ENCODE assay signal across 16 mouse cellular contexts in the genomic region with DNA sequence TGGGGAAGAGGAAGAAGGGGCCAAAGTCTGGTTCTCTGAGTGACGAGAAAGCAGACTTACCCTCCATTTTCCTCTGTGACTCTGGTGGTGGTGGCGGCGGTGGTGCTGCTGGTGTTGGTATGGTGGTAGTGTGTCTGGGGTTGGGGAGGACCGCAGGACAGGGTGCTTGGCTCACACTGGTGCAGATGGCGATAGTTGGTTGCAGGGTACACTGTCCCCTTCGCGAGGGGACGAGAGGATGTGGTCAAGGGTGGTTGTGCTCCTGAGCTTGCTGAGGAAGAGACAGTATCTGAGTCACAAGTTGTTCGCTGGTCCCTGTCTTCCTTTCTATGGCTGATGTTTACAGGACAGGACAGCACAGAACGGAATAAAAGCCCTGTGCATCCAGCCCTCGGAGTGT.
"Had no signal": no experiment of that assay in that cellular context is flagged by ENCODE, and none has a peak within 500 bp of the region (broad histone marks: within the 10 kb centered on the region; RNA-seq: fewer than 3 reads in every experiment).

No protein-coding gene starts in this region.

- H3K27ac ChIP-seq: kidney, postnatal 0 days; limb, embryonic 12.5 days; limb, embryonic 15.5 days; lung, embryonic 15.5 days; midbrain, embryonic 12.5 days; midbrain, embryonic 15.5 days; neural tube, embryonic 13.5 days had no signal

- H3K36me3 ChIP-seq: limb, embryonic 12.5 days; limb, embryonic 15.5 days; liver, embryonic 13.5 days; lung, embryonic 15.5 days; midbrain, embryonic 12.5 days; midbrain, embryonic 15.5 days; neural tube, embryonic 13.5 days had no signal

- H3K27me3 ChIP-seq: limb, embryonic 12.5 days; limb, embryonic 15.5 days; liver, embryonic 13.5 days; lung, embryonic 15.5 days; midbrain, embryonic 12.5 days; midbrain, embryonic 15.5 days; neural tube, embryonic 13.5 days had no signal

- DNase-seq: kidney, adult 11 months; left cerebral cortex, postnatal 4 days; liver, embryonic 13.5 days; lung, adult 18-20 months; lung, postnatal 10 days; lung, postnatal 36 days; thymus, adult 2 months; thymus, postnatal 14 days; thymus, postnatal 4 days had no signal

- ATAC-seq: midbrain, embryonic 15.5 days had no signal

- H3K4me3 ChIP-seq: limb, embryonic 12.5 days; limb, embryonic 15.5 days; liver, embryonic 13.5 days; lung, embryonic 15.5 days; midbrain, embryonic 12.5 days; midbrain, embryonic 15.5 days; neural tube, embryonic 13.5 days had no signal

- H3K9ac ChIP-seq: limb, embryonic 12.5 days; limb, embryonic 15.5 days; liver, embryonic 13.5 days; lung, embryonic 15.5 days; midbrain, embryonic 12.5 days; midbrain, embryonic 15.5 days; neural tube, embryonic 13.5 days had no signal

- H3K9me3 ChIP-seq: limb, embryonic 12.5 days; limb, embryonic 15.5 days; liver, embryonic 13.5 days; lung, embryonic 15.5 days; midbrain, embryonic 12.5 days; midbrain, embryonic 15.5 days; neural tube, embryonic 13.5 days had no signal

- H3K4me2 ChIP-seq: limb, embryonic 12.5 days; limb, embryonic 15.5 days; liver, embryonic 13.5 days; lung, embryonic 15.5 days; midbrain, embryonic 12.5 days; midbrain, embryonic 15.5 days; neural tube, embryonic 13.5 days had no signal
